Mouse (Mus musculus) spleen, adult 2 months (tissue): ENCODE data around the gene Gm7579. TPM values are rescaled to one million over a fixed set of nuclear protein-coding genes. Genes with fewer than 3 reads are reported as not detected.
"Not testable (repeated sequence)": the region's sequence is repeated elsewhere in the genome, so short reads cannot be mapped to it uniquely, and the experiment has no call there.

Experiments
- DNase-seq, 2 experiments: peaks; one replicate each; pipeline versions ENCODE4 v3.0.0 to v3.0.0-alpha.2; 2012 to 2021; ENCODE audit warnings: low spot score in 2 of 2, low read depth in 1 of 2
- H3K27ac ChIP-seq: fragments of 200-500 bp; 2 replicates; pipeline ENCODE4 v1.5.1; 2012; ENCODE audit warnings: low read length, inconsistent platforms; ENCODE audit not compliant: insufficient read depth
- H3K27me3 ChIP-seq: fragments of 200-500 bp; 2 replicates; pipeline ENCODE4 v1.6.1; 2012; ENCODE audit warnings: mild to moderate bottlenecking, moderate library complexity, low read length, inconsistent platforms; ENCODE audit not compliant: control insufficient read depth, insufficient read depth
- H3K36me3 ChIP-seq: fragments of 200-500 bp; 2 replicates; pipeline ENCODE4 v1.6.1; 2012; ENCODE audit warnings: mild to moderate bottlenecking, low read length, inconsistent platforms; ENCODE audit not compliant: control insufficient read depth, insufficient read depth
- H3K4me1 ChIP-seq: fragments of 200-500 bp; 2 replicates; pipeline ENCODE4 v1.6.1; 2011; ENCODE audit warnings: inconsistent platforms; ENCODE audit not compliant: control insufficient read depth, insufficient read depth, insufficient read length
- H3K4me3 ChIP-seq: fragments of 200-500 bp; 2 replicates; pipeline ENCODE4 v1.5.1; 2011; ENCODE audit warnings: mild to moderate bottlenecking, inconsistent platforms; ENCODE audit not compliant: insufficient read depth, insufficient read length; ENCODE audit errors: extremely low read depth
- CTCF ChIP-seq: fragments of 200-500 bp; IDR thresholded peaks from 2 replicates; pipeline ENCODE4 v1.5.1; 2011; ENCODE audit warnings: mild to moderate bottlenecking, inconsistent platforms; ENCODE audit not compliant: insufficient read depth, insufficient read length, insufficient replicate concordance; ENCODE audit errors: extremely low read depth
- POLR2A ChIP-seq: fragments of 200-500 bp; IDR thresholded peaks from 2 replicates; pipeline ENCODE4 v1.6.1; 2011; ENCODE audit warnings: low read depth, low read length, inconsistent platforms
- WGBS: fragments of 180-500 bp; shearing (Covaris S2); methylation state at CpG from one replicate; pipeline ENCODE4 v1.1.7; 2018; 5-methylcytosine and 5-hydroxymethylcytosine counted together
- polyA plus RNA-seq: library from polyadenylated mRNA; depleted of rRNA; stranded (reverse); fragments of >200 nt; gene quantifications from 2 replicates; pipeline ENCODE4 v1.2.3, GENCODE M21; 2012; rRNA removed

Gene Gm7579
- polyA plus RNA-seq, 1 experiment: not detected

- Histone ChIP-seq H3K4me3 (no peak overlapping the region), H3K36me3 (no peaks in the 10 kb centered on the region), H3K4me1 (no peaks in the 10 kb centered on the region), H3K27me3 (no peaks in the 10 kb centered on the region), H3K27ac (no peak overlapping the region)
- no peak for DNase-seq
- WGBS: 63% methylated on average over 1 of the region's 1 CpGs
- TF ChIP-seq POLR2A (no peak), CTCF (no peak)
Measured at GRCm38 (mm10) chr7:142231540-142231939, 19.9 kb downstream of the Gm7579 start.

- WGBS: 41% methylated on average over 2 of the region's 2 CpGs
Measured at GRCm38 (mm10) chr7:142240978-142241377, 29.3 kb downstream of the Gm7579 start, which contains the start of gene Gm40460. Gene Gm40460, minus strand, starts transcription at chr7:142241078.

GRCm38 (mm10) chr7:142249824-142250223, 38.2 kb downstream of the Gm7579 start:
- H3K36me3 ChIP-seq: no peaks in the 10 kb centered on the region
- H3K4me1 ChIP-seq: no peaks in the 10 kb centered on the region
- no peak for TF ChIP-seq POLR2A
- TF ChIP-seq CTCF: no peak
- no peak for DNase-seq
- WGBS: 0% methylated on average over 1 of the region's 1 CpGs
- H3K4me3 ChIP-seq: no peak overlapping the region
- no peak overlapping the region for H3K27ac ChIP-seq
- H3K27me3 ChIP-seq: no peaks in the 10 kb centered on the region

More at GRCm38 (mm10) chr7:142240978-142241377, 29.3 kb downstream of the Gm7579 start, which contains the start of gene Gm40460:
- Histone ChIP-seq H3K4me3 (no peak within 1 kb of the TSS), H3K36me3 (no peaks in the 10 kb centered on the region), H3K27me3 (no peaks in the 10 kb centered on the region), H3K27ac (no peak within 1 kb of the TSS), H3K4me1 (no peaks in the 10 kb centered on the region)
- no peak for DNase-seq
- TF ChIP-seq CTCF (no peak), POLR2A (no peak)

GRCm38 (mm10) chr7:142255517-142255916, 43.9 kb downstream of the Gm7579 start:
- H3K27me3 ChIP-seq: no peaks in the 10 kb centered on the region
- 0% methylated on average over 2 of the region's 2 CpGs for WGBS

GRCm38 (mm10) chr7:142258254-142258653, 46.6 kb downstream of the Gm7579 start, which contains the start of gene Gm2431:
Gene Gm2431, minus strand, starts transcription at chr7:142258354.
- not testable (repeated sequence) for H3K27me3 ChIP-seq, H3K27ac ChIP-seq, H3K36me3 ChIP-seq, H3K4me3 ChIP-seq, DNase-seq, H3K4me1 ChIP-seq
- 32% methylated on average over 1 of the region's 1 CpGs for WGBS

More at GRCm38 (mm10) chr7:142255517-142255916, 43.9 kb downstream of the Gm7579 start:
- H3K36me3 ChIP-seq: no peaks in the 10 kb centered on the region
- H3K4me1 ChIP-seq: no peaks in the 10 kb centered on the region
- no peak overlapping the region for H3K27ac ChIP-seq
- peak; percentile 42; the same call in 1 of the 2 replicates for TF ChIP-seq CTCF
- TF ChIP-seq POLR2A: no peak
- DNase-seq: peak in 1 of 2 experiments; percentile 8
- no peak overlapping the region for H3K4me3 ChIP-seq

Other genes starting within 250 kb of the Gm7579 start
- 26.7 and 28.2 TPM in 2 replicates for gene Mob2, start 150.8 kb upstream of the Gm7579 start, polyA plus RNA-seq
- gene Dusp8, start 116.0 kb upstream of the Gm7579 start, polyA plus RNA-seq: 3.5 TPM in 2 replicates
- gene Gm45618, start 91.1 kb upstream of the Gm7579 start, polyA plus RNA-seq: not detected in 2 replicates
- not detected in 2 replicates for gene Gm39115, start 75.8 kb upstream of the Gm7579 start, polyA plus RNA-seq
- gene Gm45337, start 67.3 kb upstream of the Gm7579 start, polyA plus RNA-seq: not detected in 2 replicates
- not detected in 2 replicates for gene Gm29735, start 54.7 kb upstream of the Gm7579 start, polyA plus RNA-seq
- not detected in 2 replicates for gene Gm4553, start 46.1 kb upstream of the Gm7579 start, polyA plus RNA-seq
- not detected in 2 replicates for gene Krtap5-2, start 35.9 kb upstream of the Gm7579 start, polyA plus RNA-seq
- gene Gm10153, start 21.5 kb upstream of the Gm7579 start, polyA plus RNA-seq: not detected in 2 replicates
- gene Krtap5-3, start 10.5 kb upstream of the Gm7579 start, polyA plus RNA-seq: not detected in 2 replicates
- gene Krtap5-5, start 18.1 kb downstream of the Gm7579 start, polyA plus RNA-seq: not detected in 2 replicates
- not detected in 2 replicates for gene Gm40460, start 29.2 kb downstream of the Gm7579 start, polyA plus RNA-seq
- not detected in 2 replicates for gene Gm2431, start 46.5 kb downstream of the Gm7579 start, polyA plus RNA-seq
- not detected in 2 replicates for gene Gm4559, start 62.5 kb downstream of the Gm7579 start, polyA plus RNA-seq
- not detected in 2 replicates for gene Krtap5-1, start 85.3 kb downstream of the Gm7579 start, polyA plus RNA-seq
- gene Krtap5-4, start 91.7 kb downstream of the Gm7579 start, polyA plus RNA-seq: not detected in 2 replicates
- gene Ifitm10, start 161.9 kb downstream of the Gm7579 start, polyA plus RNA-seq: 14.7 and 20.2 TPM in 2 replicates
- gene Gm49369, start 170.8 kb downstream of the Gm7579 start, polyA plus RNA-seq: 0.21 TPM in 1 of 2 replicates, not detected in the other
- 359 and 461 TPM in 2 replicates for gene Ctsd, start 176.2 kb downstream of the Gm7579 start, polyA plus RNA-seq
- gene Syt8, start 223.0 kb downstream of the Gm7579 start, polyA plus RNA-seq: 0.94 and 1.1 TPM in 2 replicates
- gene Tnni2, start 229.9 kb downstream of the Gm7579 start, polyA plus RNA-seq: 3.0 and 3.9 TPM in 2 replicates
- gene Lsp1, start 248.9 kb downstream of the Gm7579 start, polyA plus RNA-seq: 368 and 410 TPM in 2 replicates